Mouse (Mus musculus): ENCODE data around the gene Pitpnm2.

DNA sequence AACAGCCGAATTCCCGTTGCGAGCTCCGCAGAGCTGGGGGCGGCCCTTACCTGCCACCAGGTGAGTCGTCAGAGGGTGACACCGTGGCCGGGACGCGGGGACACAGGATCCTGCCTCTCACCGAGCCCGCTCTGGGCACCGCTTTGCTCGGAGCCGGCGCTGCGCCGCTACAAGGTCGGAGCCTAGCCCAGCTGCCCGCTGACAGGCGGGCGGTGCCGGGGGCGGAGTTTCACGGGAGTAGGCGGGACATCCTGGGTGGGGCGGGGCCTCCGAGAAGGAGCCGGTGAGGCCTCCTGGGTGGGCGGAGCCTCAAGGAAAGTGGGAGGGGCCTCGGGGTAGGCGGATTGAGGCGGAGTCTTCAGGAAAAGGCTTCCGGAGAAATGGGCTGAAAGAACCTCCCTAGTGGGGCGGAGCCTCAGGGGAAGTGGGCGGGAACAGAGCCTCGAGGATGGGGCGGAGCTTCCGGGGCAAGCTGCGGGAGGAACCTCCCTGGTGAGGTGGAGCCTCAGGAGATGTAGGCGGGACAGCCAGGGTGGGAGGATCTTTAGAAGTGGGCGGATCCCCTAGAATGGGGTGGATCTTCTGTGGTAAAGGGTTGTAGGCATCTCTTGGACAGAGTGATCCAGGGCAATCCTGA lies 153.8 kb downstream of the Pitpnm2 start, which contains the start of gene Abcb9:
- TF ChIP-seq CTCF (IDR thresholded peaks at IDR 0.05; ENCODE audit: extremely low read depth, insufficient read depth, low read length) (no peak), POLR2A (IDR thresholded peaks at IDR 0.05; ENCODE audit: extremely low read depth, insufficient read depth, low read length) (peak; percentile 86; the same call in 1 of the 2 replicates)

All from cortical plate, adult 2 months (tissue).